Mouse (Mus musculus): ENCODE measurements around the gene Cck. TPM values are rescaled to one million over a fixed set of nuclear protein-coding genes. Genes with fewer than 3 reads are reported as not detected.

Gene Cck
- polyA plus RNA-seq, 2 experiments: 5.2 to 9.9 TPM

DNA sequence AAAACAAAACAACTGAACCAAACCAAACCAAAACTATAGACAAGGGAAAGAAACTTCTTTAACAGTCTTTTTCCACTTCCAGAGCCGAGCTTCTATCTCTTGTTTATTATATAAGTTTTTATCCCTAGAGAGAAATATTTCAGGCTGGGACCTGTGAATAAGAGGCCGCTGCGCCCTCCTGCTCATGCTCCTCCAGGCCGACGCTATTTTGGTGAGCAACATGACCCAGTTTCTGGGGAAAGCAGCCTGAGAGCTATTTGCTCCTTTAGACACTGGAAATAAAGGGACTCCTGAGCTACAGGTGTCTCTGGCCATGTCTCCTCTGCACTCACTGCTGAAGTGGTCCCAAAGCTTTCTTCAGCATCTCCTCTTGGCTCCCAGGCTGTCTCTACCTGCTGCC lies 24.6 kb upstream of the Cck start:
- Histone ChIP-seq H3K27ac (replicated peaks; ENCODE audit: low read depth, low read length) (no peak overlapping the region), H3K9me3 (ENCODE audit: control insufficient read depth, low read length) (no peaks in the 10 kb centered on the region), H3K4me3 (replicated peaks; ENCODE audit: low read length) (no peak overlapping the region), H3K27me3 (ENCODE audit: control insufficient read depth, insufficient read depth, low read length) (no peaks in the 10 kb centered on the region), H3K36me3 (ENCODE audit: control insufficient read depth, insufficient read depth, low read length) (no peaks in the 10 kb centered on the region), H3K4me2 (replicated peaks; ENCODE audit: low read depth, low read length, severe bottlenecking) (no peak overlapping the region), H3K9ac (ENCODE audit: low read depth, low read length, severe bottlenecking) (no peak overlapping the region), H3K4me1 (ENCODE audit: control insufficient read depth, insufficient read depth, low read length) (no peaks in the 10 kb centered on the region)
- TF ChIP-seq POLR2A (IDR thresholded peaks at IDR 0.05; ENCODE audit: borderline replicate concordance, extremely low read depth, insufficient read depth, insufficient read length): no peak
- no peak for ATAC-seq (ENCODE audit: low FRiP score, low read depth)
- 77% methylated on average over 5 of the region's 5 CpGs for WGBS
- DNase-seq (ENCODE audit: low spot score): no peak

- Histone ChIP-seq H3K27me3 (ENCODE audit: control insufficient read depth, insufficient read depth, low read length) (no peaks in the 10 kb centered on the region), H3K36me3 (ENCODE audit: control insufficient read depth, insufficient read depth, low read length) (no peaks in the 10 kb centered on the region), H3K4me1 (ENCODE audit: control insufficient read depth, insufficient read depth, low read length) (no peaks in the 10 kb centered on the region), H3K9ac (ENCODE audit: low read depth, low read length, severe bottlenecking) (no peak overlapping the region), H3K27ac (replicated peaks; ENCODE audit: low read depth, low read length) (no peak overlapping the region), H3K9me3 (ENCODE audit: control insufficient read depth, low read length) (no peaks in the 10 kb centered on the region), H3K4me3 (replicated peaks; ENCODE audit: low read length) (no peak overlapping the region), H3K4me2 (replicated peaks; ENCODE audit: low read depth, low read length, severe bottlenecking) (no peak overlapping the region)
- no peak for TF ChIP-seq POLR2A (IDR thresholded peaks at IDR 0.05; ENCODE audit: borderline replicate concordance, extremely low read depth, insufficient read depth, insufficient read length)
- ATAC-seq (ENCODE audit: low FRiP score, low read depth): no peak
- DNase-seq (ENCODE audit: low spot score): no peak
- WGBS: 83% methylated on average over 5 of the region's 5 CpGs
These were observed 19.0 kb upstream of the Cck start for GRCm38 (mm10) chr9:121514462-121514861.

GRCm38 (mm10) chr9:121511911-121512310 lies 16.4 kb upstream of the Cck start:
- WGBS: 81% methylated on average over 4 of the region's 4 CpGs
- Histone ChIP-seq H3K9me3 (ENCODE audit: control insufficient read depth, low read length) (no peaks in the 10 kb centered on the region), H3K4me3 (replicated peaks; ENCODE audit: low read length) (no peak overlapping the region), H3K4me2 (replicated peaks; ENCODE audit: low read depth, low read length, severe bottlenecking) (no peak overlapping the region), H3K4me1 (ENCODE audit: control insufficient read depth, insufficient read depth, low read length) (no peaks in the 10 kb centered on the region), H3K27me3 (ENCODE audit: control insufficient read depth, insufficient read depth, low read length) (no peaks in the 10 kb centered on the region), H3K36me3 (ENCODE audit: control insufficient read depth, insufficient read depth, low read length) (no peaks in the 10 kb centered on the region), H3K9ac (ENCODE audit: low read depth, low read length, severe bottlenecking) (no peak overlapping the region), H3K27ac (replicated peaks; ENCODE audit: low read depth, low read length) (no peak overlapping the region)
- DNase-seq (ENCODE audit: low spot score) (no peak), ATAC-seq (ENCODE audit: low FRiP score, low read depth) (no peak)
- TF ChIP-seq POLR2A (IDR thresholded peaks at IDR 0.05; ENCODE audit: borderline replicate concordance, extremely low read depth, insufficient read depth, insufficient read length): no peak

DNA sequence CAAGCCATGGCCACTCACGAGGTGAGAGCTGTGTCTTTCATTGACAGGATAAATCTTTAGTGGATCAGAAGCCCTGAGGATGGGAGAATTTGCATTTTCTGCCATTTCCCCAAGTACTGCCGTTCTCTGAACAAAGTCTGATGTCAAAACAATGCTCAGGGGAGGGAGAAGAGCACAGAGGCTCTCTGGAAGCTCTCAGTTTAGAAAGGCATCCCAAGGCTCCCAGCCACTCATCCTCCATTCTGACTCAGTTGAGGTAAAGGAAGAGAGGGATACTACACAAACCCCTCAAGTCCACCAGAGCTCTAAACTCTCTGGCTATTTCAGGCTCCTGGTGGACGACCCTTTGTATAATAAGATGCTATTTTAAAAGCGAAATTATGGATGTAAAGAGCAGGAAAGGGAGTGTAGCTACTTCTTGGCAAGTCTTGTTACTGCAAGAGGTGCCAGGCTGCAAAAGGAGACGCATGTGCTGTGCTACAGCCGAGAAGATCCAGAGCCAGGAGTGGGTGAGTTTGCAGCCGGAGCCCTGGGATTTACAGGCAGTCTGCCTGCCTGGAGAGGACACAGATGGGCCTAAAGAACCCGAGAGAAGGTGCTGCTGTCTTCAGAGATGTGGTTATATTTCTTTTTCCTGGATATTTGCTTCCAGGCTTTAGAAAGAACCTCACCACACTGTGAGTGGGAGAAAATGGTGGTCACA lies 11.1 kb upstream of the Cck start:
- H3K4me1 ChIP-seq (ENCODE audit: control insufficient read depth, insufficient read depth, low read length): no peaks in the 10 kb centered on the region
- DNase-seq (ENCODE audit: low spot score) (no peak), ATAC-seq (ENCODE audit: low FRiP score, low read depth) (no peak)
- TF ChIP-seq POLR2A (IDR thresholded peaks at IDR 0.05; ENCODE audit: borderline replicate concordance, extremely low read depth, insufficient read depth, insufficient read length): no peak
- H3K4me3 ChIP-seq (replicated peaks; ENCODE audit: low read length): no peak overlapping the region
- H3K27me3 ChIP-seq (ENCODE audit: control insufficient read depth, insufficient read depth, low read length): no peaks in the 10 kb centered on the region
- no peaks in the 10 kb centered on the region for H3K36me3 ChIP-seq (ENCODE audit: control insufficient read depth, insufficient read depth, low read length)
- no peak overlapping the region for H3K9ac ChIP-seq (ENCODE audit: low read depth, low read length, severe bottlenecking)
- WGBS: 58% methylated on average over 8 of the region's 8 CpGs
- H3K27ac ChIP-seq (replicated peaks; ENCODE audit: low read depth, low read length): no peak overlapping the region
- no peaks in the 10 kb centered on the region for H3K9me3 ChIP-seq (ENCODE audit: control insufficient read depth, low read length)
- H3K4me2 ChIP-seq (replicated peaks; ENCODE audit: low read depth, low read length, severe bottlenecking): no peak overlapping the region

GRCm38 (mm10) chr9:121505346-121505745 lies 9.9 kb upstream of the Cck start:
- H3K4me1 ChIP-seq (ENCODE audit: control insufficient read depth, insufficient read depth, low read length): no peaks in the 10 kb centered on the region
- H3K36me3 ChIP-seq (ENCODE audit: control insufficient read depth, insufficient read depth, low read length): no peaks in the 10 kb centered on the region
- H3K27me3 ChIP-seq (ENCODE audit: control insufficient read depth, insufficient read depth, low read length): no peaks in the 10 kb centered on the region
- ATAC-seq (ENCODE audit: low FRiP score, low read depth) (no peak), DNase-seq (ENCODE audit: low spot score) (no peak)
- H3K4me3 ChIP-seq (replicated peaks; ENCODE audit: low read length): no peak overlapping the region
- H3K4me2 ChIP-seq (replicated peaks; ENCODE audit: low read depth, low read length, severe bottlenecking): no peak overlapping the region
- no peak overlapping the region for H3K9ac ChIP-seq (ENCODE audit: low read depth, low read length, severe bottlenecking)
- no peaks in the 10 kb centered on the region for H3K9me3 ChIP-seq (ENCODE audit: control insufficient read depth, low read length)
- WGBS: 81% methylated on average over 8 of the region's 8 CpGs
- no peak for TF ChIP-seq POLR2A (IDR thresholded peaks at IDR 0.05; ENCODE audit: borderline replicate concordance, extremely low read depth, insufficient read depth, insufficient read length)
- H3K27ac ChIP-seq (replicated peaks; ENCODE audit: low read depth, low read length): no peak overlapping the region

All from limb, embryonic 14.5 days (tissue).